Comparison of ENCODE assay signal across 12 mouse cellular contexts in genomic region chr14:64511300-64511699, GRCm38 (mm10).
DNase-seq lines count a peak whose midpoint lies in the region.
"Had no signal": no experiment of that assay in that cellular context is flagged by ENCODE, and none has a peak within 500 bp of the region (broad histone marks: within the 10 kb centered on the region; RNA-seq: fewer than 3 reads in every experiment).

No protein-coding gene starts in this region.

- DNase-seq in adrenal gland, postnatal 36 days = peak; percentile 10 to 12
- DNase-seq in adrenal gland, postnatal 10 days = no peak
- peak; percentile 64 for DNase-seq in heart, adult 11 months
- no peak for DNase-seq in heart, postnatal 36 days
- DNase-seq in brain, adult 2 months (ENCODE audit: low read depth, low spot score) = peak; percentile 64
- DNase-seq in thymus, postnatal 25 days = no peak
- DNase-seq: adrenal gland, adult 8-10 months; cerebellum, adult 11 months; cerebellum, adult 8-10 months; cerebellum, adult 9-11 months; cerebellum, postnatal 14 days; forebrain, postnatal 0 days had no signal

- intact Hi-C loops in heart, postnatal 36 days (cut with DNase I) = no loop called here

Comparison
In these comparisons a context has a peak if more than half of its experiments do, and no peak if none do; other contexts are left out.
1. DNase-seq: peak in adrenal gland, postnatal 36 days (2 of 2), heart, adult 11 months (single experiment) and brain, adult 2 months (single experiment); none in adrenal gland, postnatal 10 days (single experiment), heart, postnatal 36 days (0 of 2) and thymus, postnatal 25 days (single experiment).